Mouse (Mus musculus) hindlimb bud, embryonic 11.5 days (tissue): ENCODE results near the gene Klhdc2.
A peak's percentile ranks its signal among the peaks of the same experiment; 100 is the strongest.

Experiments used
- DNase-seq: peaks from one replicate; pipeline ENCODE4 v3.0.0-alpha.2; 2012; ENCODE audit warnings: low read depth, low spot score; ENCODE audit errors: extremely low spot score

Gene Klhdc2

DNA sequence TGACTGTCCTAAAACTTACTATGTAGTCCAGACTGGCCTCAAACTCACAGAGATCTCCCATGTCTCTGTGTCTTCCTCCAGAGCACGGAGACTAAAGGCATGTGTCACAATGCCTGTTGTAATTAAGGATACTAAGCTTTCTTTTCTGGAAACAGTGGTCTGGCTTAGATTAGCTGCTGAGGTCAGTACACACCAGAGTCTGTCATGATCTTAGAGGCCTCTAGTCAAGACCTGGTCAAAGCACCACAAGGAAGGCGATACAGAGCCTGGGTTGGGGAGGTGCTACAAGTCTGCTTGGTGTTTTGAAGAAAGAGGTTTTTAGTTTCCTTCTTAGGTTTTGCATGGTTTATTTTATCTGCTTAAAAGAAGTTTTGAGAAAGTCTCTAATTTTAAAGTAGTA is 3.9 kb downstream of the Klhdc2 start:
- no peak for DNase-seq

DNA sequence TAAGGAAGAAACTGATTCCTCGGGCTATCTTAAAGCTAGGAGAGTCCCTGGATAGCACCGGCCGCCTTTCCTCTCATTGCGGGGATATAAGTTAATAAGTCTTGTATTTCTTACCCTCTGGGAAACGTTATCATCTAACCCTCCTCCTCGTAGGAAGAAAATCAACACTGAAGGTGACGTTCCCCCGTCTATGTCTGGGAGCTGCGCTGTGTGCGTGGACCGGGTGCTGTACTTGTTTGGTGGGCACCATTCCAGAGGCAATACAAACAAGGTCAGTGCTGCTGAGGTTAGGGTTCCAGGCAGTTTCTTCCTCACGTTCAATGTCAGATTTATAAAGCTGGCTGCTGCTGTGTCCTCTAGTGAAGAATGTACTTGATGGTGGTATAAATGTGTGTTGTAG is 5.7 kb downstream of the Klhdc2 start:
- DNase-seq = no peak

DNA sequence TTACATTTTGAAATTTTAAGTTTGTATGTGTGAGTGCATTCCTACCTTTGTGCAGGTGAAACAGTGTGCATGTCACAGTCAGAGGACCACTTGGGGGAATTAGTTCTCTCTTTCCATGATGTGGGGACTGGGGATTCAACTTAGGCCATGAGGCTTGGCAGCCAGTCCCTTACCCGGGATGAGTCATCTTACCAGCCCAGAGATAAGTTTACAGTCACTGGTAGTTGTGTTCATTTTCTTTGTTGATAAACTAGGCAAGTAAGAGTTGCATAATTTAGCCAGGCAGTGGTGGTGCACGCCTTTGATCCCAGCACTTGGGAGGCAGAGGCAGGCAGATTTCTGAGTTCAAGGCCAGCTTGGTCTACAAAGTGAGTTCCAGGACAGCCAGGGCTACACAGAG is 7.6 kb downstream of the Klhdc2 start:
- DNase-seq = no peak

DNA sequence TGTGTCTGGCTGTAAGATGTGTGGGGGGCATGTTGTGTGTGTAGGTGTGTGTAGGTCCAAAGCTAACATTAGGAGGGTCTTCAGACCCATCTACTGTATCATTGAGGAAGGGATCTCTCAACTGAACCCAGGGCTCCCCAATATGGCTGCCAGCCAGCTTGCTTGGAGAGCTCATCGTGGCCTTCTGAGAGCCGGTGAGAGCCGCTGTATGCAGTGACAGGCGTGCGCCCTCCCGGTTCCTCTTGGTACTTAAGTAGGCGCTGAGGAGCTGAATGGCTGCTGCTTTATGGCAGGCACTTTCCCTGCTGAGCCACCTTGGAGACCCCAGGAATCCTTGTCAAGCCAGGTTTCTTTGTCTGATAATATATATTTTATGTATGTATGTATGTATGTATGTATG is 9.9 kb downstream of the Klhdc2 start:
- DNase-seq = no peak

DNA sequence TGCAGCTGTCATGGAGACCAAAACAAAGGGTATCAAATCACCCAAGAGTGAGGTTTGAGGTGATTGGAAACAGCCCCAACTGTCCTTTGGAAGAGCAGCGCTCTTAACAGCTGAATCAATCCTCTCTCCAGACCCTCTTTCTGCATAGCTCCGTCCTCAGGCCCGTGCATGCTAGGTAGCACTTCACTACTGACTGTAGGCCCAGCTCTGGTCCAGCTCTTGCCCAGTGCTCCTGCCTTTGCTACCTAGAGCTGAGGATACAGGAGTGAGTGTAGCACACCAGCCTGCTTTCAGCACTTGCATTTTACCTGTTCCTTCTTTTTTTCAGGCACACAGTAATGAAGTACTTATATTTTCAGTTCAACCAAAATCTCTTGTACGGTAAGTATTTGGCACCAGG is 13.2 kb downstream of the Klhdc2 start:
- no peak for DNase-seq

DNA sequence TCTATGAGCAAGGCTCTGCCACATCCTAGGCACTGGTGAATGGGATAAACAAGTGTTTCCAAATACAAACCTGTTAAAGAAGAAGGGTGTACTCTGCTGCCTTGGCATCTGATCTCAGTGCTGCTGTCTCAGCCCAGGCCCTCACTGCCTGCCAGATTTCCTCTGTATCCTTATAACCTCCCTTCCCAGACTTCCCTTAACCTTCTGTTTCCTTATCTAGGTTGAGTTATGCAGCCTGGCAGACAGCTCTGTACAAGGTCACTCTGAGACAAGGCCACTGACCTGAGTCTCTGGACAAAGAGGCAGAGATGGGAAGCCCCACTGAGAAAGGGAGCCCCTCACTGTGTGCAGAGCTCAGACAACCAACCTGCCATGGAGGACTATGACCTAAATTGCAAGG is 21.9 kb downstream of the Klhdc2 start:
- no peak for DNase-seq

DNA sequence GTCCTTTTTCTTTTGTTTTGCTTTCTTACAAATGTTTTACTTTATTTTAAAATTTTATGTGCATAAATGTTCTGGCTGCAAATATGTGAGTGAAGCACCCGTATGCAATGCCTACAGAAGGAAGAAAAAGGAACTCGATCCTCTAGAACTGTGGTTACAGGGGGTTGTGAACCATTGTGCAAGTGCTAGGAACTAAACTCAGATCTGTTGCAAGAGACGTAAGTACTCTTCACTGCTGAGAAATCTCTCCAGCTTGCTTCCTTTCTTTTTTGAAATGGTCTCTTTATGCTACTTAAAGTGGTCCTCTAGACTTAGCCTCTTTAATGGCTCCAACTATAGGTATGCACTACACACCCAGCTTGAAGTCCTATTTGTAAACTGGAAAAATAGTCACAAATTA is 34.7 kb downstream of the Klhdc2 start:
- DNase-seq = no peak

DNA sequence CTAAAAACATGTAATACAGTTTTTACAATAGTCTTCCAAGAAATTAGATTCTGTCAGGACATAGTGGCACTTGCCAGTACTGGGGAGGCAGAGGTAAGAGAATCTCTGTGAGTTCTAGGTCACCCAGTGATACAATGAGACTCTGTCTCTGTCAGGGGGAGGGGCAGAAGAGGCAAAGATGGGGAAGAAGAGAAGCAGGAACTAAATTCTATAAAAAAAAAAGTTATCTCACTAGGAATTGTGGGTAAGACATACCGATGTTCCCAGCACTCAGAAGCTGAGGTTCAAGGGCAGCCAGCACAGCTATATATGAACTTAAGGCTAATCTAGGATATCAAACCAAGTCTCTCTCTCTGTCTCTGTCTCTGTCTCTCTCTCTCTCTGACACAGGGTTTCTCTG is 35.7 kb downstream of the Klhdc2 start:
- no peak for DNase-seq

DNA sequence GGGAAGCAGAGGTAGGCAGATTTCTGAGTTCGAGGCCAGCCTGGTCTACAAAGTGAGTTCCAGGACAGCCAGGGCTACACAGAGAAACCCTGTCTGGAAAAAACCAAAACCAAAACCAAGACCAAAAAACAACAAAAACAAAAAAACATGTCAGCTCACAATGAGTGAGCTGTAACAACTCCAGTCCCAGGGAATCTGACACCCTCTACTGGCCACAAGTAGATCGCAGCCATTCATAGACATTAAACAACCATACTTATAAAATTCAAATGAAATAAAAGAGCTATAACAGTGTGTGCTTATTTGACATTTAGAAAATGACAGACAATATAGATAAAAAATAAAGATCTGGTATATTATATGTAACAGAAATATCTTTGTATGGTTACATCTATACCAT is 37.1 kb downstream of the Klhdc2 start:
- DNase-seq = no peak

DNA sequence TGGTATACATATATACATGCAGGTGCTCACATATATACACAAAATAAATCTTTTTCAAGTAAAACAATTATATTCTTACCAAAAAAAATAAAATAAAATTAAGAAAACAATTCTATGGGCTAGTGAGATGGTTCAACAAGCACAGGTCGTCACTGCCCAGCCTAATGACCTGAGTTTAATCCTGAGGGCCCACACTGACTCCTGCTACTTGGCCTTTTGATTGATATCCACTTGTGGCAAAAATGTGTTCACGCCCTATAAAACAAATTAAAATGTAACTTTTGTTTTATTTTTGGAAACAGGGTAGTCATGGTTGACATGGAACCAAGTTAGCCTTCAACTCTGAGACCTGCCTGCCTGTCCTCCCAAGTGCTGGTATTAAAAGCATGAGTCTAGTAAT is 53.4 kb downstream of the Klhdc2 start:
- no peak for DNase-seq

DNA sequence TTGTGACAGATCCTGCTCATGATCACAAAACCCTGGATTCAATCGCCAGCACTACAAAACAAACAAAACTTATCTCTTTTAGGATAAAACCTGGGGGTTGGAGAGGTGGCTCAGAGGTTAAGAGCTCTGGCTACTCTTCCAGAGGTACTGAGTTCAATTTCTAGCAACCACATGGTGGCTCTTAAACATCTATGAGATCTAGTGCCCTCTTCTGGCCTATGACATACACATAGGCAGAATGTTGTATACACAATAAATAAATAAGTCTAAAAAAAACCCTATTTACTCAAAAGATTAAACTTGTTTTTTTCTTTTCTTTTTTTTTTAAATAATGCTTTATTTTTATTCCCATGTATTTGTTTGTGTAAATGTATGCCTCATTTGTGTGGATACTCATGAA is 55.2 kb downstream of the Klhdc2 start:
- no peak for DNase-seq

DNA sequence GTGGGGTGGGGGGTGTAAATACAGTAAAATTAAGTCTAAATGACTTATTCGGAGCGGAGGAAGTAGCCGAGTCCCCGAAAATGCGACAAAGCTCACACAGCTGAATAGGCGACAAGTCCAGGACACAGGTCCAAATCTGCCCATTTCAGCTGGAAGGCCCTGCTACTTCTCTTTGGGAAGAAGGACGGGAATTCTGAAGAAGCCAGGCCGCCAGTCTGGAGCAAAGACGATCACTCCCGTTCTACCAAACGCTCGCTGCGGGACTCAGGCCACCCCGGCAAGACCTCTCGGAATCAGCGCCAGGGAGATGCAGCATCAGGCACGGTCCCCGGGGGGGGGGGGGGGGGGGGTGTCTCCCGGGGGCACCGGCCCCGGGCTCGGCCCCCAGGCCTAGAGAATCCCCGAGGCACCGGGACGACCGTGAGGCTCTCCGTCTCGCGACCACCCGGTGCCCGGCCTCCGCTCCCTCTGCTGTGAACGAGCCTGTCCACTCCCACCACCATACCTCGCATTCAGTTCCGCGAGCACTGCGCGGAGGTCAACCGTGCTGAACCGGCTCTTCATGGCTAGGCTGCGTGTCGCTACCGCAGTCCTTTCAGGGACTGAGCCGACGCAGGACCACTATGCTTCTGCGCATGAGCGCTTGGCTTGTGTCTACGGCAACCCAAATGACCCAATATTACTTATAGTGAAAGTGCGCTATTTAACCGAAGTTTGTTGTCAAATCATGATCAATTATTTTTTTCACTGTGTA is 60.2 kb downstream of the Klhdc2 start, which contains the start of gene Nemf:
Gene Nemf (minus strand): TSS at position 620 of the 754 bp plus-strand sequence.
- DNase-seq = peak; percentile 84

DNA sequence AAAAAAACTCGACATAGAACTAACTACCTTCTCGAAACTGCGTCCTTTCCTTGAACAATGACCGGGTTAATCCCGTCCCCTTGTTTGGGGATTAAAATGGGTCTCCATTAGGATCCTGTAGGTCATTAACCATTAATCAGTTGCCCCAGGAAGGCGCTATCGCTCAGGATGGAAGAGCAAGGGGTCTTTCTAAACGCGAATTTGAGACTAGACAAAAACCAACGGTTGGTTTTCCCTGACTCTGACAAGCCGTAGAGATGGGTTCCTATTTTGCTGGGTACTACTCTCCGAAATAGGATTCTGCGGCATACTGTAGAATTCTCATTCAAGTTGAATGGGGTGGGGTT is 60.8 kb downstream of the Klhdc2 start:
- DNase-seq = no peak
